Mouse (Mus musculus): ENCODE measurements at regions not wholly inside any gene's neighbourhood (a gene's known extent, or its start where the extent isn't known, plus 50 kb on each side); places are given as distances from the start of the nearest gene placed in this dataset.

DNA sequence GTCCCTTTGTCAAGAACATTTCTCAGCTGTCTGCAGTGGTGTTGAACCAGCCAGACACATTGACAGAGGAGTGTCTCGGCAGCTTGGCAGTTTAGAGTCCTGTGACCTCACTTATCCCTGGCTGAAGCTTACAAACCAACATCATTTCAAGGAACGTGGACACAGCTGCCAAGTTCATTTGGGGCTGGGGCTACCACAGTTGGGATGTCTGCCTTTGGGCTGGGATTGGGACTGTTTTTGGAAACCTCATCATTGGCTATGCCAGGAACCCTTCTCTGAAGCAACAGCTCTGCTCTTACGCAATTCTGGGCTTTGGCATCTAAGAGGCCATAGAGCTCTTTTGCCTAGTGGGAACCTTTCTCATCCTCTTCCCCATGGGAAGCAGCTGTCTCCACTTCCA is 200.4 kb downstream of the Gm15262 start:
- H3K4me3 ChIP-seq (ENCODE audit: low read depth, low read length): no peak overlapping the region
- DNase-seq (ENCODE audit: low spot score): no peak
- H3K27me3 ChIP-seq (replicated peaks; ENCODE audit: control insufficient read depth, insufficient read depth, low read length): no peaks in the 10 kb centered on the region
- H3K4me1 ChIP-seq (replicated peaks; ENCODE audit: control insufficient read depth, insufficient read depth, low read length): no peaks in the 10 kb centered on the region
- no peaks in the 10 kb centered on the region for H3K36me3 ChIP-seq (ENCODE audit: control insufficient read depth, insufficient read depth, low read length)
- H3K9me3 ChIP-seq (ENCODE audit: control insufficient read depth, low read length): no peaks in the 10 kb centered on the region
- ATAC-seq (replicated peaks; ENCODE audit: low FRiP score, low TSS enrichment, low read depth): no peak
- no peak overlapping the region for H3K4me2 ChIP-seq (ENCODE audit: low read length)
- 76% methylated on average over 3 of the region's 3 CpGs for WGBS
- no peak overlapping the region for H3K27ac ChIP-seq (ENCODE audit: low read depth)
- no peak overlapping the region for H3K9ac ChIP-seq (ENCODE audit: low read length)

DNA sequence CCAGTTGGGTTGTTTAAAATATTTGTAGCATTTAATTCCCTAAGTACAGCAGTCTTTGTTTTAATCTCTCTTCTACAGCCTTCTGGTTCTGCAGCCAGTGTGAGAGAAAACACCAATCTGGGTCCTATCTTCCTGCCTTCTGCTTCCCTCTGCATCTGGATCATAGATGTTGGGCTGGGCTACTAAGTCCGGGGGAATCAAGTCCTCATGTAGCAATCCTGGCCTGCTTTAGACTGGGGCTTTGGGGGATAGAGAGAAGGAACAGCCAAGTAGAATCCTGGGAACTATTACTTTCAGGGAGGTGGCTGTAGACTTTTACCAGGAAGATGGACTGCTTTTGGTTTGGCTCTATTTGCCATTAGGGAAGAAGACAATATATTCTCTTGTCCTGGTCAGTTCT is 205.5 kb upstream of the Rai2 start:
- Histone ChIP-seq H3K27me3 (replicated peaks; ENCODE audit: control insufficient read depth, insufficient read depth, low read length) (no peaks in the 10 kb centered on the region), H3K4me2 (ENCODE audit: low read length) (no peak overlapping the region), H3K9me3 (ENCODE audit: control insufficient read depth, low read length) (no peaks in the 10 kb centered on the region), H3K4me3 (ENCODE audit: low read depth, low read length) (no peak overlapping the region), H3K27ac (ENCODE audit: low read depth) (no peak overlapping the region), H3K9ac (ENCODE audit: low read length) (no peak overlapping the region), H3K4me1 (replicated peaks; ENCODE audit: control insufficient read depth, insufficient read depth, low read length) (no peaks in the 10 kb centered on the region), H3K36me3 (ENCODE audit: control insufficient read depth, insufficient read depth, low read length) (no peaks in the 10 kb centered on the region)
- DNase-seq (ENCODE audit: low spot score) (no peak), ATAC-seq (replicated peaks; ENCODE audit: low FRiP score, low TSS enrichment, low read depth) (no peak)
- 61% methylated on average over 1 of the region's 1 CpGs for WGBS

DNA sequence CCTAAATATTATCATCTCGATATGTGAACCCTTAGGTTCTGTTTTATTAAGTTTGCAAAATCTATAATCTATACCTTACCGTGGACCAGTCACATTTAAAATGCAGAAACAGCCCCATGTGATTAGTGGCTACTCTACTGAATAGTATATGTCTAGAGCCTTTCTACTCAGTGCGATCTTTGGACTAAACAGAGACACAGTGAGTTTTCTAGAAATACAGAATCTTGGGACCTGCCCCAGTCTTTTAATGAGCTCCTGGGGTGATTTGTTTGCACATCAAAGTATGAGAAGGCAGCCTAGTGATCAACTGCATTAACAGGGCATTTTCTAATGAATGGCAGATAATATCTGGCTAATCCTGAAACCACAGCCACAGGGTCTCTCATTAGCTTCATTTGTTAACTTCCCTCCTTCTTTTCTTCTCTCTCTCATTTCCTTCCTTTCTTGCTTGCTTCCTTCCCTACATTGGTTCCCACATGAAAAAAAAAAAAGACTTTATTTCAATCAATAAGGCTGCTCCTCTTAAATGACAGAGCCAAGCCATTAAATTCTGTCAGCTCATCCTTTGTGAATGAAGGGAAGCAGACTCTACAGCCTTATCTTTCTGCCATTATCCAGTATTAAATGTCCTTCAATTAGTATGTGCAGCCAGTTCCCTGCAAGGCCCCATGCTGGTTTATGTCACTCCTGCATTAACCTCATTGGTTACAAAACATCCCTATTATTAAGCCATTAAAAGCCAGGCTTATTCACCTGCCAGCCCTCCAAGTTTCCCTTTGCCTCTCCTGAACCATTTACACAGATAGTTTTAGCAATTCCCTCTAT is 193.2 kb upstream of the Rai2 start:
- Histone ChIP-seq H3K27me3 (replicated peaks; ENCODE audit: control insufficient read depth, insufficient read depth, low read length) (0 out of 2 replicates have a peak, but pooled peaks cover 12% of the 10 kb centered on the region), H3K4me3 (ENCODE audit: low read depth, low read length) (no peak overlapping the region), H3K4me1 (replicated peaks; ENCODE audit: control insufficient read depth, insufficient read depth, low read length) (no peaks in the 10 kb centered on the region), H3K9me3 (ENCODE audit: control insufficient read depth, low read length) (no peaks in the 10 kb centered on the region), H3K9ac (ENCODE audit: low read length) (no peak overlapping the region), H3K4me2 (ENCODE audit: low read length) (no peak overlapping the region), H3K27ac (ENCODE audit: low read depth) (no peak overlapping the region), H3K36me3 (ENCODE audit: control insufficient read depth, insufficient read depth, low read length) (no peaks in the 10 kb centered on the region)
- WGBS: 70% methylated on average over 3 of the region's 3 CpGs
- no peak for ATAC-seq (replicated peaks; ENCODE audit: low FRiP score, low TSS enrichment, low read depth)
- DNase-seq (ENCODE audit: low spot score): no peak

DNA sequence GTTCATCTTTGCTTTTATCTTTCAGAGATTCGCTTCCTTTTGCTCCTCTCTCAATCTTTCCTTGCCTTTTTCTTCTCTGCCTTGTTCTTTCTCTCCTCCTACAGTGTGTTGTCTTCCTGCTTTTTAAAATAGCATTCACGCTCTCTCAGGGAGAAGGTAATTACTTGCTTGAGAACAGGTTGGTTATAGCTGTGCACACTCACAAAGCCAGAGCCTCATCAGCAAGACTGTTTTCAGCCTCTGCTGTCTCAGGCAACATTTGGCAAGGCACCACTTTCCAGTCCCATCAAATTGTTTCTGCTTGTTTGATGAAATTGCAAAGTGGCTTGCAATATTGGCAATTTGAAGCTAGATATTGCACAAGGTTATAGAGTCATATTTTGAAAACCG is 192.6 kb upstream of the Rai2 start:
- H3K4me3 ChIP-seq (ENCODE audit: low read depth, low read length): no peak overlapping the region
- no peak overlapping the region for H3K27ac ChIP-seq (ENCODE audit: low read depth)
- H3K27me3 ChIP-seq (replicated peaks; ENCODE audit: control insufficient read depth, insufficient read depth, low read length): 0 out of 2 replicates have a peak, but pooled peaks cover 12% of the 10 kb centered on the region
- H3K4me2 ChIP-seq (ENCODE audit: low read length): no peak overlapping the region
- no peak for DNase-seq (ENCODE audit: low spot score)
- no peaks in the 10 kb centered on the region for H3K36me3 ChIP-seq (ENCODE audit: control insufficient read depth, insufficient read depth, low read length)
- 80% methylated on average over 3 of the region's 3 CpGs for WGBS
- no peak for ATAC-seq (replicated peaks; ENCODE audit: low FRiP score, low TSS enrichment, low read depth)
- H3K4me1 ChIP-seq (replicated peaks; ENCODE audit: control insufficient read depth, insufficient read depth, low read length): no peaks in the 10 kb centered on the region
- H3K9me3 ChIP-seq (ENCODE audit: control insufficient read depth, low read length): no peaks in the 10 kb centered on the region
- H3K9ac ChIP-seq (ENCODE audit: low read length): no peak overlapping the region

DNA sequence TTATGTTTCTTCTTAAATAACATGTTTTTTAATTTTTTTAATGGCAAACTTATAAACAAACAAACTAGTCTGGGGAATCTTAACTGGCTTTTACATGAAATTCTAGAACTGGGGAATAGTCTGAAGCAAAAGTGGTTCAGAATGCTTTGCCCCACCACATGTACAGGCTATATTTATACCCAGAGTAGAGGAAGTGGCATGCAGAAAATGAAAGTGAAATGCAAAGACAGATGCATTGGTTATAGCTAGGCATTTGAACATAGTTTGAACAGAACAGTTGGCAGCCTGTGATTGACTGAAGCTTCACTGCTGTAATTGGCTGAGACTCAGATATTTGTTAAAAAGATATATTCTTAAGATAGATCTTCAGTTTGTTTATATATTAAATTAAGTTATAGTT is 179.6 kb upstream of the Rai2 start:
- H3K27ac ChIP-seq (ENCODE audit: low read depth): no peak overlapping the region
- no peaks in the 10 kb centered on the region for H3K27me3 ChIP-seq (replicated peaks; ENCODE audit: control insufficient read depth, insufficient read depth, low read length)
- H3K9ac ChIP-seq (ENCODE audit: low read length): no peak overlapping the region
- no peak overlapping the region for H3K4me2 ChIP-seq (ENCODE audit: low read length)
- ATAC-seq (replicated peaks; ENCODE audit: low FRiP score, low TSS enrichment, low read depth) (no peak), DNase-seq (ENCODE audit: low spot score) (no peak)
- H3K4me3 ChIP-seq (ENCODE audit: low read depth, low read length): no peak overlapping the region
- no peaks in the 10 kb centered on the region for H3K4me1 ChIP-seq (replicated peaks; ENCODE audit: control insufficient read depth, insufficient read depth, low read length)
- no peaks in the 10 kb centered on the region for H3K9me3 ChIP-seq (ENCODE audit: control insufficient read depth, low read length)
- H3K36me3 ChIP-seq (ENCODE audit: control insufficient read depth, insufficient read depth, low read length): no peaks in the 10 kb centered on the region

DNA sequence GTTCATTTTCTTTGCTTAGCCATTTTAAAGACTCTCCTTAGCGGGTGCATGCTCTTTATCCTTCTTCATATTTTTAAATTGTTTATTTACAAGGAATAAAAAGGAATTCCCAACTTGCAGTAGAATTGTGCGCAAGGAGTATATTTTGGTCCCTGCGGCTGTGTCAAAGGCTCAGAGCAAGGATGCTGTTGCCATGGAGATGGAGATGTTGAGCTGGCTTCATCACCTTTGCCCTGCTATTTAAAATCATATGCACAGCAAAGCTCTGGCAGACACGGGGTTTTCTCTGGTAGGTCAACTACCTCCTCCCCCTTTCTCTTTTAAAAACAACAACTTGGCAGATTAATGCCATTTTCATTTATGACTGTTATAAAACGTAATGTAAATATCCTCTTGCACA is 160.0 kb upstream of the Rai2 start:
- no peak overlapping the region for H3K9ac ChIP-seq (ENCODE audit: low read length)
- no peak for DNase-seq (ENCODE audit: low spot score)
- H3K27ac ChIP-seq (ENCODE audit: low read depth): no peak overlapping the region
- no peak for ATAC-seq (replicated peaks; ENCODE audit: low FRiP score, low TSS enrichment, low read depth)
- H3K27me3 ChIP-seq (replicated peaks; ENCODE audit: control insufficient read depth, insufficient read depth, low read length): no peaks in the 10 kb centered on the region; the same call in 1 of the 2 replicates
- H3K36me3 ChIP-seq (ENCODE audit: control insufficient read depth, insufficient read depth, low read length): no peaks in the 10 kb centered on the region
- H3K4me2 ChIP-seq (ENCODE audit: low read length): no peak overlapping the region
- no peaks in the 10 kb centered on the region for H3K4me1 ChIP-seq (replicated peaks; ENCODE audit: control insufficient read depth, insufficient read depth, low read length)
- 42% methylated on average over 5 of the region's 5 CpGs for WGBS
- no peak overlapping the region for H3K4me3 ChIP-seq (ENCODE audit: low read depth, low read length)
- H3K9me3 ChIP-seq (ENCODE audit: control insufficient read depth, low read length): no peaks in the 10 kb centered on the region

DNA sequence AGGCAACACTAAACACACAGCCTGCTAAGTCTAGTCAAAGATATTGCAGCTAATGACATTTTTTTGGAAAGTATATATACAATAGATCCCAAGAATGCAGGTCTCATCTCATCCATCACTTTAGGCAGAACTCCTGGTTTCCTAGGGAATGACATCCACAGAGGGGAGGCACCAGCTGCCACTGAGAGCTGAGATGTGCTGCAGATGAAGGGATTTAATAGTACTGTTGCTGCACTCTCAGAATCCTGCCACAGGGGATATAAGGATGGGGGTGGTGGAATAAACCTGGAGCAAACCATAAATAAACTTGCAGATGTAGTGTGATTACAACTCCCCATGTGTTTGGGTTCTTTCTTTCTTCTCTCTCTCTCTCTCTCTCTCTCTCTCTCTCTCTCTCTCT is 158.4 kb upstream of the Rai2 start:
- ATAC-seq (replicated peaks; ENCODE audit: low FRiP score, low TSS enrichment, low read depth) (no peak), DNase-seq (ENCODE audit: low spot score) (no peak)
- H3K27ac ChIP-seq (ENCODE audit: low read depth): no peak overlapping the region
- H3K4me3 ChIP-seq (ENCODE audit: low read depth, low read length): no peak overlapping the region
- H3K9ac ChIP-seq (ENCODE audit: low read length): no peak overlapping the region
- no peaks in the 10 kb centered on the region for H3K9me3 ChIP-seq (ENCODE audit: control insufficient read depth, low read length)
- no peaks in the 10 kb centered on the region for H3K4me1 ChIP-seq (replicated peaks; ENCODE audit: control insufficient read depth, insufficient read depth, low read length)
- H3K4me2 ChIP-seq (ENCODE audit: low read length): no peak overlapping the region
- H3K27me3 ChIP-seq (replicated peaks; ENCODE audit: control insufficient read depth, insufficient read depth, low read length): no peaks in the 10 kb centered on the region; the same call in 1 of the 2 replicates
- no peaks in the 10 kb centered on the region for H3K36me3 ChIP-seq (ENCODE audit: control insufficient read depth, insufficient read depth, low read length)

DNA sequence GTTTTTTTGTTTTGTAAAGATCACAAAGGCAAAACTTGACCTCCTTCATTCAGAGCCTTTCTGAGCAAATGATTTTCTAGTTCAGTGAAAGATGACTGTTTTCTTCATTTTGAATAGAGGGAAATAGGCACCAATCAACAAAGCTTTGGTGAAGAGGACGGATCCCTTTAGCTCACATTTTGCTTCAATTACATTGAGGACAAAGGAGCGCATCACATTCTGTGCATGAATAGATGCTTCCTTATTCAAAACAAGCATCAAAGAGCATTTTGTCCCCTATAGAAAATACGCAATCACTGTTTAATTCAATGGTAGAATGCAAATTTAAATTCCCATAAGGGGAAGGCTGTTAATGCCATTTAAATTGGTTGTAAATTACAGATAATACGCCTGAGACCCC is 150.4 kb upstream of the Rai2 start:
- ATAC-seq (replicated peaks; ENCODE audit: low FRiP score, low TSS enrichment, low read depth) (no peak), DNase-seq (ENCODE audit: low spot score) (no peak)
- Histone ChIP-seq H3K4me3 (ENCODE audit: low read depth, low read length) (no peak overlapping the region), H3K9ac (ENCODE audit: low read length) (no peak overlapping the region), H3K27me3 (replicated peaks; ENCODE audit: control insufficient read depth, insufficient read depth, low read length) (no peaks in the 10 kb centered on the region), H3K27ac (ENCODE audit: low read depth) (no peak overlapping the region), H3K9me3 (ENCODE audit: control insufficient read depth, low read length) (no peaks in the 10 kb centered on the region), H3K4me2 (ENCODE audit: low read length) (no peak overlapping the region), H3K36me3 (ENCODE audit: control insufficient read depth, insufficient read depth, low read length) (no peaks in the 10 kb centered on the region), H3K4me1 (replicated peaks; ENCODE audit: control insufficient read depth, insufficient read depth, low read length) (no peaks in the 10 kb centered on the region)
- 89% methylated on average over 4 of the region's 4 CpGs for WGBS

DNA sequence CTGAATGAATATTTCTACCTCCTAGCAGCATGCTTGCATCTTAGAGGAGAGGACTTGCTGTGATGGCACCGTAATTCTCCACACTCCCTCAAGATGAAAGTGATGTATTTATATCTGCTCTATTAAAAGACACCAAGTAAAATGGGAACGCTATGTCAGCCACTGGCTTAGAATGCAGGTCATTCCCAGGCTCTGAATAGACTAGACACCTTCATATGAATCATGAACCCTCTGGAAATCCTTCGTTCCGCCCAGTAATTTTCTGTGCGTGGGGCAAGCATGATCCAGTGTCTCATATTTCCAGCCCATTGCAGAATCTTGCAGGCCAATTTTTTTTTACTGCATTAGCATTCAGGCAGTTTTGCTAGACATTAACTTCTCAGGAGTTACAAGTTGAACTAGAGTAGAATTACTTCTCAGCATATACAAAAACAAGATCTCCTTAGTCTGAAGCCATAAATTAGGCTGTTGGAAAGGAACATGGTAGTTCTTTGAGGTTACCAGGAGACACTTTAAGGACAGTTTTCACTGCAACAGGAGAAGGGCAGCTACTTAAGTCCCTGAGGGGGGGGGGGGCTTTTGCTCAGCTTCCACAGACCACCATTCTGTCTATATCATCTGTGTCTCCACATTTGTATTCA is 134.7 kb upstream of the Rai2 start:
- H3K27ac ChIP-seq (ENCODE audit: low read depth): no peak overlapping the region
- ATAC-seq (replicated peaks; ENCODE audit: low FRiP score, low TSS enrichment, low read depth): no peak
- DNase-seq (ENCODE audit: low spot score): no peak

More for the DNA sequence above, 134.7 kb upstream of the Rai2 start:
- Histone ChIP-seq H3K36me3 (ENCODE audit: control insufficient read depth, insufficient read depth, low read length) (no peaks in the 10 kb centered on the region), H3K27me3 (replicated peaks; ENCODE audit: control insufficient read depth, insufficient read depth, low read length) (no peaks in the 10 kb centered on the region), H3K9me3 (ENCODE audit: control insufficient read depth, low read length) (no peaks in the 10 kb centered on the region), H3K9ac (ENCODE audit: low read length) (no peak overlapping the region), H3K4me1 (replicated peaks; ENCODE audit: control insufficient read depth, insufficient read depth, low read length) (no peaks in the 10 kb centered on the region), H3K4me2 (ENCODE audit: low read length) (no peak overlapping the region), H3K4me3 (ENCODE audit: low read depth, low read length) (no peak overlapping the region)
- whole genome bisulfite sequencing: 66% methylated on average over 5 of the region's 5 CpGs

Measured in intestine, embryonic 14.5 days (tissue).